8 mouse cellular contexts compared by ENCODE assay signal in the genomic region with DNA sequence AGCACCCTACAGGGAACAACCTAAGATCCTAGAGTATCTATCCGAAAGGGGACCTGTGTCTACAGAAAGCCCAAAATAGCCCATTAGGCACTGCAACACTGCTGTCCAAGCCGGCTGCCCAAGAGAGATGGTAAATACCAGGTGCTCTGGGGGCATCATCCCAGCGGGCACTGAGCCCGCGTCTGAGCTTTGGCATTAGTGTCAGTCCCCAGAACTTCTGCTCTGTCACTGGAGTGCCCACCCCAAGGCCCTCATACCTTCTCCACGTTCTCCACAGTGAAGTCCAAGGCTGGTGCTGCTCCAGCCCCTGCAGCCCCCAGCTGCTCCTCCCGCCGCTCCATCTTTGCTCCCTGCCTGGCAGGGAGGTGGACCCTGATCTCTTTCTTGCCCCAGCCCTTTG. TPM values are rescaled to one million over a fixed set of nuclear protein-coding genes. Genes with fewer than 3 reads are reported as not detected.
DNase-seq lines count a peak whose midpoint lies in the region; ATAC-seq lines count a peak whose summit lies in the region.

No protein-coding gene starts in this region.

- H3K36me3 ChIP-seq in heart, embryonic 12.5 days = peaks cover 31% of the 10 kb centered on the region
- H3K36me3 ChIP-seq in liver, embryonic 11.5 days (ENCODE audit: control insufficient read depth, insufficient read depth, low read length) = peaks cover 15% of the 10 kb centered on the region; the same call in 1 of the 2 replicates

- peak overlapping the region; percentile 73 for H3K4me3 ChIP-seq in heart, embryonic 12.5 days
- peak overlapping the region; percentile 86 for H3K4me3 ChIP-seq in liver, embryonic 11.5 days (ENCODE audit: low read depth, low read length)

- H3K4me2 ChIP-seq in heart, embryonic 12.5 days = peak overlapping the region; percentile 98
- peak overlapping the region; percentile 99 for H3K4me2 ChIP-seq in liver, embryonic 11.5 days

- H3K9ac ChIP-seq in heart, embryonic 12.5 days = peak overlapping the region; percentile 77
- peak overlapping the region; percentile 81 for H3K9ac ChIP-seq in liver, embryonic 11.5 days (ENCODE audit: low read depth, low read length)

- H3K27me3 ChIP-seq in heart, embryonic 12.5 days (replicated peaks) = no peaks in the 10 kb centered on the region
- no peaks in the 10 kb centered on the region for H3K27me3 ChIP-seq in liver, embryonic 11.5 days (replicated peaks; ENCODE audit: control insufficient read depth, insufficient read depth, low read length)

- H3K27ac ChIP-seq in heart, embryonic 12.5 days (ENCODE audit: poor library complexity, severe bottlenecking) = no peak overlapping the region
- no peak overlapping the region for H3K27ac ChIP-seq in liver, embryonic 11.5 days (ENCODE audit: low read depth, low read length)

- peaks cover 52% of the 10 kb centered on the region for H3K4me1 ChIP-seq in heart, embryonic 12.5 days (replicated peaks)
- peaks cover 32% of the 10 kb centered on the region for H3K4me1 ChIP-seq in liver, embryonic 11.5 days (replicated peaks; ENCODE audit: control insufficient read depth, insufficient read depth, low read length)

- ATAC-seq in heart, embryonic 12.5 days (ENCODE audit: insufficient number of reproducible peaks, low FRiP score) = no peak
- ATAC-seq in liver, embryonic 11.5 days (replicated peaks; ENCODE audit: low FRiP score) = peak; percentile 2; the same call in 1 of the 2 replicates

- intact Hi-C loops in heart, postnatal 36 days (cut with DNase I) = no loop called here

- WGBS in heart, embryonic 12.5 days = 20% methylated on average over 8 of the region's 8 CpGs
- 19% methylated on average over 8 of the region's 8 CpGs for WGBS in liver, embryonic 11.5 days

- no peaks in the 10 kb centered on the region for H3K9me3 ChIP-seq in heart, embryonic 12.5 days (replicated peaks)
- H3K9me3 ChIP-seq in liver, embryonic 11.5 days (ENCODE audit: control insufficient read depth, low read length) = no peaks in the 10 kb centered on the region

- DNase-seq in heart, postnatal 36 days = no peak
- DNase-seq in brain, adult 2 months (ENCODE audit: low read depth, low spot score) = peak; percentile 52
- DNase-seq in gastrocnemius, adult 18-20 months (ENCODE audit: low spot score) = peak; percentile 85
- DNase-seq in liver, embryonic 11.5 days (ENCODE audit: low spot score) = no peak
- DNase-seq in layer of hippocampus, postnatal 25 days (ENCODE audit: extremely low spot score in 1 of 2, low spot score in 1 of 2) = no peak
- DNase-seq in Muller cell, postnatal 12 days (ENCODE audit: inconsistent ontology term) = no peak
- DNase-seq in ovary, postnatal 36 days (ENCODE audit: low spot score) = no peak

RNA-seq across cellular contexts. Expression of a gene that starts 0.8 kb away (rescaled TPM):
- polyA plus RNA-seq in heart, embryonic 12.5 days (2016; fragmentation: Nextera tagmentation; extraction: Ambion mirVana) = 43.0 and 44.7 TPM in 2 replicates
- 10 to 100 TPM; 74.0 to 80.7 TPM for total RNA-seq in heart, postnatal 36 days (2021)
- total RNA-seq in gastrocnemius, adult 18-20 months (2021) = 100 to 1,000 TPM; 262 to 289 TPM
- 42.7 and 44.2 TPM in 2 replicates for polyA plus RNA-seq in liver, embryonic 11.5 days (2014; fragmentation: Nextera tagmentation; extraction: Ambion mirVana)
- 100 to 1,000 TPM; 131 to 146 TPM for total RNA-seq in layer of hippocampus, postnatal 25 days (2021)

RNA-seq across cellular contexts. Expression of a gene that starts 15.5 kb away (rescaled TPM):
- polyA plus RNA-seq in heart, embryonic 12.5 days (2016; fragmentation: Nextera tagmentation; extraction: Ambion mirVana) = 0.54 and 0.70 TPM in 2 replicates
- total RNA-seq in heart, postnatal 36 days (2021) = under 1 TPM in 1 of 2 experiments, not detected in 1; 0.30 TPM
- under 1 TPM; 0.19 to 0.27 TPM for total RNA-seq in gastrocnemius, adult 18-20 months (2021)
- polyA plus RNA-seq in liver, embryonic 11.5 days (2014; fragmentation: Nextera tagmentation; extraction: Ambion mirVana) = 0.74 and 1.2 TPM in 2 replicates
- total RNA-seq in layer of hippocampus, postnatal 25 days (2021) = 1 to 10 TPM; 1.9 to 2.2 TPM

RNA-seq across cellular contexts. Expression of a gene that starts 22.2 kb away (rescaled TPM):
- polyA plus RNA-seq in heart, embryonic 12.5 days (2016; fragmentation: Nextera tagmentation; extraction: Ambion mirVana) = 12.4 and 12.9 TPM in 2 replicates
- 1 to 10 TPM; 2.9 to 5.0 TPM for total RNA-seq in heart, postnatal 36 days (2021)
- 1 to 10 TPM; 3.1 to 3.2 TPM for total RNA-seq in gastrocnemius, adult 18-20 months (2021)
- 21.9 and 23.1 TPM in 2 replicates for polyA plus RNA-seq in liver, embryonic 11.5 days (2014; fragmentation: Nextera tagmentation; extraction: Ambion mirVana)
- total RNA-seq in layer of hippocampus, postnatal 25 days (2021) = 10 to 100 TPM in 1 of 2 experiments, 1 to 10 TPM in 1; 7.9 to 11.7 TPM

RNA-seq across cellular contexts. Expression of a gene that starts 26.9 kb away (rescaled TPM):
- 183 and 196 TPM in 2 replicates for polyA plus RNA-seq in heart, embryonic 12.5 days (2016; fragmentation: Nextera tagmentation; extraction: Ambion mirVana)
- 100 to 1,000 TPM; 116 to 120 TPM for total RNA-seq in heart, postnatal 36 days (2021)
- total RNA-seq in gastrocnemius, adult 18-20 months (2021) = 10 to 100 TPM; 82.2 to 83.6 TPM
- 212 and 229 TPM in 2 replicates for polyA plus RNA-seq in liver, embryonic 11.5 days (2014; fragmentation: Nextera tagmentation; extraction: Ambion mirVana)
- total RNA-seq in layer of hippocampus, postnatal 25 days (2021) = 100 to 1,000 TPM; 429 to 448 TPM

RNA-seq across cellular contexts. Expression of a gene that starts 30.7 kb away (rescaled TPM):
- 18.3 and 19.4 TPM in 2 replicates for polyA plus RNA-seq in heart, embryonic 12.5 days (2016; fragmentation: Nextera tagmentation; extraction: Ambion mirVana)
- 1 to 10 TPM; 4.7 to 5.2 TPM for total RNA-seq in heart, postnatal 36 days (2021)
- total RNA-seq in gastrocnemius, adult 18-20 months (2021) = 1 to 10 TPM; 1.8 to 2.0 TPM
- polyA plus RNA-seq in liver, embryonic 11.5 days (2014; fragmentation: Nextera tagmentation; extraction: Ambion mirVana) = 9.3 and 10.5 TPM in 2 replicates
- total RNA-seq in layer of hippocampus, postnatal 25 days (2021) = 10 to 100 TPM; 75.6 to 76.3 TPM

Comparison
In these comparisons a context has a peak if more than half of its experiments do, and no peak if none do; other contexts are left out.
1. DNase-seq: peak in brain, adult 2 months (single experiment) and gastrocnemius, adult 18-20 months (single experiment); none in heart, postnatal 36 days (0 of 2), liver, embryonic 11.5 days (single experiment), layer of hippocampus, postnatal 25 days (0 of 2), Muller cell, postnatal 12 days (single experiment) and ovary, postnatal 36 days (single experiment).